Mouse (Mus musculus) embryonic fibroblast, embryonic 13.5 days (primary cell): Measurements from ENCODE around the gene Frs2.

Experiments used
- CTCF ChIP-seq: IDR thresholded peaks from 2 replicates; pipeline ENCODE4 v1.5.1; 2011; ENCODE audit warnings: mild to moderate bottlenecking, control low read depth, low read length, moderate library complexity, borderline replicate concordance; ENCODE audit not compliant: insufficient read depth
- POLR2A ChIP-seq: IDR thresholded peaks from 2 replicates; pipeline ENCODE4 v1.6.1; 2011; ENCODE audit warnings: low read depth, mild to moderate bottlenecking, control low read depth, low read length, moderate library complexity

GRCm38 (mm10) chr10:117172069-117172468 lies 23.7 kb upstream of the Frs2 start:
- TF ChIP-seq CTCF (no peak), POLR2A (no peak)
